Mouse (Mus musculus) heart, adult 9 months (tissue): ENCODE measurements around the gene Tln2.
"Not testable (repeated sequence)": the region's sequence is repeated elsewhere in the genome, so short reads cannot be mapped to it uniquely, and the experiment has no call there.

Experiments used
- DNase-seq, 2 experiments: peaks; one replicate each; pipeline ENCODE4 v3.0.0; 2022; ENCODE audit warnings: low spot score in 2 of 2

Tln2 gene

DNA sequence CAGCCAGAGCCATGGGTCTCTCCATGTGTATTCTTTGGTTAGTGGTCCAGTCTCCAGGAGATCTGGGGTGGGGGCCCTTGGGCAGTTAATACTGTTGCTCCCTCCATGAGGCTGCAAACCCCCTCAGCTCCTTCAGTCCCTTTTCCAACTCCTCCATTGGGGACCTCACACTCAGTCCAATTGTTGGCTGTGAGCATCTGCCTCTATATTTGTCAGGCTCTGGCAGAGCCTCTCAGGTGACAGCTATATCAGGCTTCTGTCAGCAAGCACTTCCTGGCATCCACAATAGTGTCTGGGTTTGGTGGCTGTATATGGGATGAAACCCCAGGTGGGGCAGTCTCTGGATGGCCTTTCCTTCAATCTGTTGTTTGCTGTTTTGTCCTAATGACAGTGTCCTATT is 279.2 kb downstream of the Tln2 start:
- DNase-seq, result not testable (repeated sequence)

GRCm38 (mm10) chr9:67276446-67276845 is 283.1 kb downstream of the Tln2 start:
- no peak for DNase-seq

DNA sequence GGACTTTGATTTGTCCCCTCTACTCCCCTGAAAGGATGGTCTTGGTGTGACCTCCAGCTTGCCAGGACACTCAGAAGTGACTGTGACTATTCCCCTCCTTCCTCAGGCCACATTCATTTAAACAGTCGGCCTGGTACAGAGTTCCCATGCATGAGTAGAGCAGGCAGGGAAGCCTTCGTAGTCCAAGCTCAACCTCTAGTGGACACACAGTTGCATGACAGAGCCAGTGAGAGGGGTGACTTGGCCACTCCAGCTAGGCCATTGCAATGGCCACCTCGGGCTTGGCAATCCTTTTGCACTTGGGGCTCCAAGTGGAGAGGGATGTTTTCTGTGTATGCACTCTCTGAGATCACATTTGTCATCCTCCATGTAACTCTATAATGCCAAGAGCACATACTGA is 285.2 kb downstream of the Tln2 start:
- DNase-seq, result no peak

- DNase-seq, result no peak
These were observed 286.1 kb downstream of the Tln2 start for GRCm38 (mm10) chr9:67273362-67273761.

GRCm38 (mm10) chr9:67270734-67271133 is 288.8 kb downstream of the Tln2 start:
- DNase-seq, result no peak

DNA sequence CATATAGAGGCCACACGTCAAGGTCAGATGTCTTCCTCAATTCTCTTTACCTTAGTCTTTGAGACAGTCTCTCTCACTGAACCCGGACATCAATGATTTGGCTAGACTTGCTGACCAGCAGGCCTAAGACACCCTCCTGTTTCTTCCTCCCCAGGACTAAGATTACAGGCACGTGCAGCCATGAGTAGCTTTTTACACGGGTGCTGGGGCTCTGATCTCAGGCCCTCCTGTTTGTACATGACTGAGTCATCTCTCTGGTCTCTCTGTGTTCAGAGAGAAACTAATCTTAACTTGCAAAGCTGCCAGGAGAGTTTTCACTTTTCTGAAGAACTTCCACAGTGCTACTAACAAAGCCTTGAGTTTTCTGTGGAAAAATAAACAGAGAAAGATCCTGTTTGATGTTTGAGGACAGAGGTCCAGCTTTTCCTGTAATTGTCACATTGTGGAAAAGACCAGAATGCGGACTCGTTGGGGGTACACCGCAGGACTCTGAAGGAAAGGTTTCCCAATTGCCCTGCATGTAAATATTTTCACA is 289.4 kb downstream of the Tln2 start:
- no peak for DNase-seq

DNA sequence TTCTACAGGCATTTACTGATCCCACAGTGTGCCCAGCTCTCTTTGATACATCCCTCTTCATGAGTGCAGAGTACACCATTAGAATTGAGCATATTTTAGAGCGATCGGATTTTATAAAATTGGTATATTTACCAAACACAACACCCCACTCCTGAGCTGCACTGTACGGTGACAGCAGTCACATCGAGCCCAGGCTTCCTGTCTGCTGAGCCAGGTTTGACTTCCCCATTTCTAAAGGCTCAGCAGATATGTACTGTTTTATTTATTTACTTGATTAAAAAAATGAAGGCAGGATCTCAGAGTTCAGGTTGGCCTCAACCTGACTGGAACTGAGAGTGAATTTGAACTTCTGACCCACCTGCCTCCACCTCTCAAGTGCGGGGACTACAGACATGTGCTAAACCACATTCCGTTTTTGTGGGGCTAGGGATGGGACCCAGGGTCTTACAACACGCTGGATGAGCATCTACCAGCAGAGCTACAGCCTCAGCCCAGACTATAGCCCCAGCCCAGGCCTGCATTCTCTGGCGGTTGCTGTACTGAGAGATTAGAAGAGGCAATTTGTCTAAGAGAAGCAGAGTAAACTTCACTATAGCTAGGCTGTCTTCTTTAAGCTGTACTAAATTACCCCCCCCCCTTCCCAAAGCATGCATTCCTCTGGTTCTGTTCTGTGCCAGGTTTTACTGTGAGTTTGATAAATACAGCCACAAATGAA is 292.1 kb downstream of the Tln2 start:
- no peak for DNase-seq

DNA sequence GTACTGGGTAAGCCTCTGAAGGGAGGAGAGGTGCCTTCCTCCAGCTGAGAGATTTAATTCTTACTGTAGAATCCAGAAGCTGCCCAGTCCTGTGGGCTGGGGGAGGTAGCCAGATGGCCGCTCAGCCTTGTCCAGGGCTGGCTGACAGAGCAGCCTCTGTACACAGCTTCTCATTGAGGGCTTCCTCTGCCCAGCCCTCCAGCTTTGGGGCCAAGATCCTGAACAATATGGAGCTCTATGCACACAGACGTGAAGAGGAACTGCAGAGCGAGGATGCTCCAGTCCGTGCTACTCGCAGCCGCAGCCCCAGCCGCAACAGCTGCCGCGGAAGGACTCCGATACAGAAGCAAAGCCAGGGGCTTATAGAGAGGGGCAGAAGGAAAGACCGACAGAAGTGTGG is 294.0 kb downstream of the Tln2 start:
- no peak for DNase-seq

DNA sequence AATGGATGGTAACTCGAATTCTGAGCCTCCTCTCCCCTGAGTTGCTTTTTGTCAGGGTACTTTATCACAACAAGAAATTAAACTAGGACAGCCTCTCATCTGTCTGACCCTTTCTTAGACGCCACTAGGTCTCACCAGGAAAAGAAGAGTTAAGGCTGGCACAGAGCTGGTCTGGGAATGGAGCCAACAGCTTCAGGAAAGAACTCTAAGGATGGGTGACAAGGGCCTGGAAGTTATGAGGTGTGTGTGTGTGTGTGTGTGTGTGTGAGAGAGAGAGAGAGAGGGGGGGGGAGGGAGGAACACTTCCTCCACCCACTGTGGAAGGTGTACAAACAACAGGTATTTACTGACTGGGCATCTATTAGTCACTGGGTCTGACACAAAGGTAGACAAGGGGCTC is 294.6 kb downstream of the Tln2 start:
- DNase-seq, result no peak

GRCm38 (mm10) chr9:67260835-67261599 is 298.5 kb downstream of the Tln2 start:
- peak; percentile 22 to 53 for DNase-seq

GRCm38 (mm10) chr9:67250141-67250540 is 309.4 kb downstream of the Tln2 start:
- no peak for DNase-seq

DNA sequence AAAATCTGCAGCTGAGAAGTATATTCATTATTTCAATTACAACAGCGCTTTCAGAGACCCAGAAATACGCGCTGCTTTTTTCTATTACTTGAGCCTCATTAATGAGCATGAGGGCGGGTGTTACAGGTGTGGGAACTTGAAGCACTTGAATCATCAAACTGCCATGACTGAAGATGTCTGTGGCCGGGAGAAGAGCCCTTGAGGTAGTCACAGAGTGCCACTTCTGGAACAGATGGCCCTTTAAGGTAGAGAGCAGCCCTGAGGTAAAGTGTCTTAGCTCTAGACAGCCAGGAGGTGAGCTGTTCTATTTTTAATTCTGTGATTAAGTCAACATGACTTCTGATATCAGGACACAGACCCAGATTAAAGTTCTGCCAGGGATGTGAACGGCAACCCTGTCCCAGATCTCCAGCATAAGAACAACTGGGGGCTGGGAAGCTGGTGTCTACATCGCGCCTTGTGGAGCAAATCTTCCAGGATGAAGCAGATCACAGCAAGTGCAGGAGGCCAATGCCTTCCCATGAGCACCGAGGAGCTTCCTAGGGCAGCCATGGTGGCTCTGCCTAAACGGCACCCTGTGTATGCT is 312.0 kb downstream of the Tln2 start:
- DNase-seq, result peak; percentile 21 to 26

- no peak for DNase-seq
These were observed 314.2 kb downstream of the Tln2 start for GRCm38 (mm10) chr9:67245265-67245664.

GRCm38 (mm10) chr9:67241683-67242082 is 317.8 kb downstream of the Tln2 start:
- DNase-seq, result no peak

GRCm38 (mm10) chr9:67240456-67240855 is 319.0 kb downstream of the Tln2 start:
- DNase-seq, result peak; percentile 46 to 48

DNA sequence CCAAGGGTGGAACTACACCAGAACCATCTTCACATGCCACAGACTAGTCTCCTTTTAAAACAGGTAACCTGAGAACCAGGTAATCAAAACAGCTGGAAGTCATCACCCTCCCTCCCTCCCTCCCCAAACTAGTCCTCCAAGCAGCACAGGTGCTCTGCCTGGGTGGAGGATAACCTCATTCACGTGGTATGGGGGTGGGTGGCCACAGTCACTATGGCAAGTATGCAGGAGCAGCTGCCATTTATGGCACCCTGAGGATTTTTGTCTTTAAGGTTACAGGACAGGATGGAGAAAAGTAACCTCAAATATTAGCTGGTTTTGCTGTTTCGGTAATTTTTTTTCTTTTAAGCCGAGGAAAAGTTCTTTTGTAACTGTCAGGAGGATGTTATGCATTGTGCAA is 322.5 kb downstream of the Tln2 start:
- DNase-seq, result no peak

- DNase-seq, result no peak
These were observed 323.9 kb downstream of the Tln2 start for GRCm38 (mm10) chr9:67235441-67236217.

DNA sequence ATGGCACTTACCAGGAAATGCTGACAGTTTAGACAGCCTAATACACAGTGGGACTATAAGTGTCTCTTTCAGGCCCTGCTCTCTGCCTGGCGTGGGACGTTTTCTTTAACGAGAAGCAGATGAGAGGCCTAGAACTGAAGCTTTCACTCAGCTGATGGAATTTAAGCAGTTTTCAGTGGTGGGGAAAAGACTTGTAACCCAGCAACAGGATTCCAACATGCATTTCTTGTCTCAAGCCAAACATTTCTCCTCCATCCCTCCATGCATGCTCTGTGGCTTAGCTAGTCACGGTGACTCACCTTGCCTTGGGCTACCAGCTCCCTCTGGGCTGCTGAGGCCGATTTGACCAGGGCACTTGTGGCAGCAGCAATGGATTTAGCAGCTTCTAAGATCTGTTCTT is 330.5 kb downstream of the Tln2 start:
- DNase-seq, result no peak

- no peak for DNase-seq
These were observed 339.1 kb downstream of the Tln2 start for GRCm38 (mm10) chr9:67220388-67220787.

DNA sequence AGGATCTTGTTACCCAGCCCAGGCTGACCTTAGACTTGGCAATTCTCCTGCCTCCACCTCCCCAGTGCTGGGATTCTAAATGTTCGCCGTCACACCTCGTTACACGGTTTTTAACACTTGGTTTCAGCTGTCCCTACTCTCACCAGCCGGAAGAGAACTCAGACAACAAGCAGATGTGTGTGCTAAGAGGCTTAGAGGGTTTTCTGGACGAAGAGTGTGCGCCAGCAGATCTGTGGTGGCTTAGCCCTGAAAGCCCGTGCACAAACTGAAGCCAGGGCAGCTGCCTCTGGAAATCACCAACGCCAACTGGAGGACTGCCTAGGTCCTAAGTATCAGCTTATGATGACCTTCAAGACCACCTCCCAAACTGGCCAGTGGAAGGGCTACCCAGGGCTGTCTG is 341.5 kb downstream of the Tln2 start:
- DNase-seq, result no peak

DNA sequence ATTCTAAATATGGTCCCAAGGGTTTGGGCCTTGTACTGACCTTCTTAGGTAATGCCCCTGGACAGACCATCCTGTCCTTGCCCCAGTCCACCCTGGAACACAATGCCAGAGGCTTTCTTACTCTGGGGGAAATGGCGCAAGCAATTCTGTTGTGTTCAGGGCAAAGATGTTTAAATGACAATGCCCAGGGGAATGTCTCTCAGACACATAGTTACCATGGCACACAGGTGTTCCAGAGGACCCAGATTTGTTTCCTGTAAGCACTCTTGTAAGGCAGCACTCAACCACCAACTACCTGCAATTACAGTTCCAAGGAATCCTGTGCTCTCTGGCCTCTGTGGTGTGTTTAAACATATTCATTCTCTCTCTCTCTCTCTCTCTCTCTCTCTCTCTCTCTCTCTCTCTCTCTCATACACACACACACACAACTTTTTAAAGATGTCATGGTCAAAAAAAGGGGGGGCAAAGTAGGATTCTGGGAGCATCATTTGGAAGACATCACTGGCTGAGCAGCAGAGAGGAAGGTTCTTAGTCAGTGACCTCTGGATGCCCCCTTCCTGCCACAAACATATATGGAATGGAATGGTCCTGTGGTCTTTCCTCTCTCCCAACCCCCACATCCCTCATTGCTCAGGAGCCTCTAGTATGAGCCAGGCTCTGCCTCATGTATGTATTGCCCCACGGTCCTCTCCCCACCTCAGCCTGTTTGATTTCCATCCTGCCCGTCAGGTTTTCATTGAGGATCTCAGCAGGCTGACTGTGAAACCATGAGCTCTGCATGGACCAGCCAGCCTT is 345.1 kb downstream of the Tln2 start:
- DNase-seq, result no peak
